Mouse (Mus musculus): ENCODE results near the gene Pkp4.

DNA sequence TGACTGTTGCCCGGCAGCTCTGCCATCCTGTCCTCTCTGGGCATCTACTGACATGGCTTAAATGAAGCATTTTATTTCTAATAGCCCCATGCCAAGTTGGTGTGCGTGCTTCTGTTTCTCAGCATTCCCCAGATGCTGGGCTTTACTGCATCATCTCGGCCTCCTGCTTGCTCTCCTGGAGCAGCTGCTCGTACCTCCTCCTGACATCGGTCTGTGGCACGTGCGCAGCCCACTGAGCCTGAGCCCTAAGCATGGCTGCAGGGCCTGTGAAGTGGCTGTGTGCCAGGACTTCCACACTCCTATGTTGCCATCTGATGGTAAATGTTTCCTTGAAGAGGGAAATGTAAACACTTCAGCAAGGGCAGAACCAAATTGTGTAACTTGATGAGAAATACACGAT, 30.8 kb downstream of the Pkp4 start:
- TF ChIP-seq HCFC1 (IDR thresholded peaks at IDR 0.05; ENCODE audit: borderline replicate concordance, insufficient read depth, low read length) (no peak), MAFK (IDR thresholded peaks at IDR 0.05; ENCODE audit: insufficient read depth, low read depth, low read length) (no peak), ZNF384 (IDR thresholded peaks at IDR 0.05; ENCODE audit: low read depth, low read length) (no peak), CHD2 (IDR thresholded peaks at IDR 0.05; ENCODE audit: low read depth, low read length) (no peak), ZC3H11A (IDR thresholded peaks at IDR 0.05; ENCODE audit: borderline replicate concordance, low read depth, low read length) (no peak)

Measured in ES-E14 (cell line).